Mouse (Mus musculus) ES-E14 (cell line): ENCODE data around the gene Mia2. TPM values are rescaled to one million over a fixed set of nuclear protein-coding genes. Genes with fewer than 3 reads are reported as not detected.

ENCODE experiments used
- DNase-seq: peaks from one replicate; pipeline ENCODE4 v3.0.0-alpha.2; 2013; ENCODE audit warnings: low read depth, low spot score
- H3K27ac ChIP-seq: 2 replicates; pipeline ENCODE4 v1.5.1; 2012; ENCODE audit warnings: low read depth, mild to moderate bottlenecking, low read length, moderate library complexity, mixed read lengths; ENCODE audit not compliant: poor library complexity, insufficient read depth, severe bottlenecking
- H3K36me3 ChIP-seq: 2 replicates; pipeline ENCODE4 v1.6.1; 2012; ENCODE audit warnings: mild to moderate bottlenecking, low read length, moderate library complexity, mixed read lengths; ENCODE audit not compliant: control insufficient read depth, poor library complexity, insufficient read depth, severe bottlenecking
- H3K4me1 ChIP-seq, 2 experiments: fragments of 150-350 bp in 1 of 2; sonication (generic) in 1 of 2; 2 replicates each; pipeline ENCODE4 v1.6.1; 2012; ENCODE audit warnings: low read length in 2 of 2, mild to moderate bottlenecking in 1 of 2, mixed read lengths in 1 of 2; ENCODE audit not compliant: control insufficient read depth in 2 of 2, insufficient read depth in 2 of 2, poor library complexity in 1 of 2
- H3K4me3 ChIP-seq, 2 experiments: fragments of 150-350 bp in 1 of 2; sonication (generic) in 1 of 2; 2 replicates each; pipeline ENCODE4 v1.5.1; 2012; ENCODE audit warnings: low read length in 2 of 2, low read depth in 1 of 2, mild to moderate bottlenecking in 1 of 2, mixed read lengths in 1 of 2; ENCODE audit not compliant: insufficient read depth in 1 of 2, poor library complexity in 1 of 2, severe bottlenecking in 1 of 2
- H3K9ac ChIP-seq: 2 replicates; pipeline ENCODE4 v1.6.1; 2012; ENCODE audit warnings: low read depth, mild to moderate bottlenecking, low read length, mixed read lengths; ENCODE audit not compliant: poor library complexity, insufficient read depth, severe bottlenecking
- H3K9me3 ChIP-seq: fragments of 150-350 bp; sonication (generic); 2 replicates; pipeline ENCODE4 v1.6.1; 2012; ENCODE audit warnings: low read depth, mild to moderate bottlenecking, low read length; ENCODE audit not compliant: control insufficient read depth, insufficient read depth
- CHD2 ChIP-seq: IDR thresholded peaks from 2 replicates; pipeline ENCODE4 v1.6.1; 2014; ENCODE audit warnings: mild to moderate bottlenecking, low read depth, low read length, inconsistent platforms
- HCFC1 ChIP-seq: IDR thresholded peaks from 2 replicates; pipeline ENCODE4 v1.6.1; 2012; ENCODE audit warnings: low read length, inconsistent platforms, borderline replicate concordance; ENCODE audit not compliant: insufficient read depth
- MAFK ChIP-seq: IDR thresholded peaks from 2 replicates; pipeline ENCODE4 v1.6.1; 2014; ENCODE audit warnings: mild to moderate bottlenecking, low read depth, low read length, inconsistent platforms; ENCODE audit not compliant: insufficient read depth
- ZC3H11A ChIP-seq: IDR thresholded peaks from 2 replicates; pipeline ENCODE4 v1.6.1; 2012; ENCODE audit warnings: low read depth, mild to moderate bottlenecking, inconsistent platforms, low read length, borderline replicate concordance
- ZNF384 ChIP-seq: IDR thresholded peaks from 2 replicates; pipeline ENCODE4 v1.6.1; 2012; ENCODE audit warnings: low read depth, low read length, inconsistent platforms
- in situ Hi-C, 2 experiments: fragments of 600-800 bp; cut with MboI; formaldehyde crosslinking; loops; one replicate each; pipeline ENCODE4 v1.15.1; 2025; ENCODE audit warnings: low sequenced_read_pairs in 2 of 2, inconsistent platforms in 1 of 2; ENCODE audit not compliant: unreplicated experiment in 2 of 2
- total RNA-seq: library from RNA; depleted of rRNA; stranded (reverse); fragments of 300-350 nt; gene quantifications from 2 replicates; pipeline ENCODE4 v1.2.3, GENCODE M21; 2012

The Mia2 gene
- total RNA-seq, 1 experiment = 45.8 TPM

DNA sequence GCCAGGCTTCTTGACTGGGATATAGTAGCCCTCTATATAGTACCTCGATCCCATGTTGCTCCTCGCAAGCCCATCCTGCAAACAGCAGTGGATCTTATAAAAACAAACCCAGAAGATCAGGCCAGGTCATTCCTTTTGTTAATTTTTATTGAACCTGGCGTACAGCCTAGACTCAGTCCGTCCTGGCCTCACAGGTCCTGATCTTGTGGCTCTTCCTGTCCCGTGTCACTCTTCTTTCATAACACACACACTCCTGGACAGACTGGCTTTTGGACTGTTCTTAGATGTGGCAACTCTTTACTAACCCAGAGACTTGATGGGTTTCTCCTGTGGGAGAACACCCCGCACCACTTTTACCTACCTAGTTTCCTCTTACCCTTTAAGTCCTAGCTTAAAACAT is 10.3 kb downstream of the Mia2 start:
- TF ChIP-seq CHD2 (no peak), ZC3H11A (no peak), HCFC1 (no peak), ZNF384 (no peak), MAFK (no peak)
- no peaks in the 10 kb centered on the region for H3K4me1 ChIP-seq
- no peaks in the 10 kb centered on the region for H3K36me3 ChIP-seq
- DNase-seq = no peak
- no peak overlapping the region for H3K4me3 ChIP-seq
- H3K9me3 ChIP-seq = no peaks in the 10 kb centered on the region
- no peak overlapping the region for H3K9ac ChIP-seq
- in situ Hi-C loops = no loop called here
- no peak overlapping the region for H3K27ac ChIP-seq

DNA sequence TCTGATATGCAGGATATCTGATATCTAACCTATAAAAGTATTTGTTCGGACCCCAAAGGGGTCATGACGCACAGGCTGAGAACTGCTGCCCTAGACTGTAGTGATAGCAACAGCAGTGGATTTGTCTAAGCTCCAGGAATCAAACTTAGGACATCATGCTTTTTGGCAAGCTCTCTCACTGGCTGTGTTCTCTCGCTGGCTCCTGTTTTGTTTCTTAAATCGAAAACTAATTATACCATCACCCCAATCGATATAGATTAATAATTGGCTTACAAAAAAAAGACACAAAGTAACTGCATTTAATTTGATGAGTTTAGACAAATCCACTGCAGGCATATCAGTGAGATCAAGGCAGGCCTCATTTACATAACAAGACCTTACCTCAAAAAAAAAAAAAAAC is 10.9 kb downstream of the Mia2 start:
- Histone ChIP-seq H3K9me3 (no peaks in the 10 kb centered on the region), H3K27ac (no peak overlapping the region), H3K4me3 (no peak overlapping the region), H3K36me3 (no peaks in the 10 kb centered on the region), H3K4me1 (no peaks in the 10 kb centered on the region), H3K9ac (no peak overlapping the region)
- in situ Hi-C loops = no loop called here
- no peak for DNase-seq
- TF ChIP-seq ZNF384 (no peak), HCFC1 (no peak), MAFK (no peak), CHD2 (no peak), ZC3H11A (no peak)

DNA sequence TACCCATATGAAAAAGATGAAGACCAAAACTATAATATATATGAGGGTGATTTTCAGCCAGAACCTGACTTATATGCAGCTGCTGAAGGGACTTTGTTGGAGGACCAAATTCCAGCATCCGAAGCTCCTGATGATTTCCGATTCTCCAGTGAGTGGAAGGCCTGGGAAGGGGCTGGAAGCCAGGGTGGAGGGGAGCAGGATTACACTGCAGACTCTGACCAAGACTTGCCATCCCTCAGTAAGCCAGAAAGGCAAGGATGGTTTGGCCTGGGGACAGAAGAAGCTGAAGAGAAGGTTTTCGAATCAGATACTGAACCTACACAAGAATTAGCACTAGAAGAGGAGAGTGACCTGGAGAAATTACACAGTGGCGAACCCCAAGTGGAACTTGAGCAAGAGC is 12.3 kb downstream of the Mia2 start:
- TF ChIP-seq HCFC1 (no peak), CHD2 (no peak), ZC3H11A (no peak), MAFK (no peak), ZNF384 (no peak)
- Histone ChIP-seq H3K36me3 (no peaks in the 10 kb centered on the region), H3K27ac (no peak overlapping the region), H3K4me3 (no peak overlapping the region), H3K9me3 (no peaks in the 10 kb centered on the region), H3K4me1 (no peaks in the 10 kb centered on the region), H3K9ac (no peak overlapping the region)
- no peak for DNase-seq
- in situ Hi-C loops = no loop called here

DNA sequence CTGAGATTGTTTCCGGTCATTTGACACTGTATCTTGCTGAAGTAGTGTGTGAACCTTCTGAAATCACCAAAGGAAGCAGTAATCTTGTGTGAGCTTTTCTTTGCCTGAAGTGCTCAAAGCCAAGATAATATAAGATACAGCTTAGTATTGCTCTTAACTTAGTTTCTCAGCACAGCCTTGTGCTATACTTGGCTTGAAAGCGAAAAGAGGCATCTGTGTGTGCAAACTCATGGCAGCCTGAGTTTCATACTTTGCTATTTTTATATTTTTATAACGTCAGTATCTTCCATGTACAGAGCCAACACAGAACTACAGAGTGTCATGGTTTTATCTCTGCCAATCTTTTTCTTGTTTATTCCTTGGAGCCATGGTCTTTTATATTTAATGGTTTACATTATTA is 21.6 kb downstream of the Mia2 start:
- H3K36me3 ChIP-seq = no peaks in the 10 kb centered on the region
- no peak overlapping the region for H3K27ac ChIP-seq
- no peaks in the 10 kb centered on the region for H3K9me3 ChIP-seq
- in situ Hi-C loops = no loop called here
- DNase-seq = no peak
- no peak overlapping the region for H3K9ac ChIP-seq
- no peaks in the 10 kb centered on the region for H3K4me1 ChIP-seq
- no peak overlapping the region for H3K4me3 ChIP-seq
- TF ChIP-seq HCFC1 (no peak), ZC3H11A (no peak), CHD2 (no peak), ZNF384 (no peak), MAFK (no peak)

DNA sequence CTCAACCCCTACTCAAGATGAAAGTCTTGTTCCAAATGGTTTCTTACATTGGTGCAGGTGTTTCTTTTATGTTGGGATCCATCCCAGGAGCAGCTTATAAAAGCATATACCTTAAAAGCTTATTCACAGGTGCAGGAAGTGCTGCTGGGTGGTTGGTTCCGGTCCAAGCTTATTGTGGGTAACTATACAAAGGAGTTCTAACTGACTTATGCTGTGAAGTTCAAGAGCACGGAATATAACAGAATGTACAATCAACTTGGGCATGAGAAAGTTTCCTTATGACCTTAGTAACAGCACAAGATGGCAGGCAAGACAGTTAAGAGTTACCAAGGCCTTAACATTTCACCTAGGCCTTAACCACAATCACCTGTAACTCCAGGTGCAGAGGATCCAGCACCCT is 29.8 kb downstream of the Mia2 start:
- in situ Hi-C loops = no loop called here
- H3K4me3 ChIP-seq = no peak overlapping the region
- no peak overlapping the region for H3K27ac ChIP-seq
- no peaks in the 10 kb centered on the region for H3K36me3 ChIP-seq
- TF ChIP-seq ZNF384 = no peak
- TF ChIP-seq ZC3H11A = no peak
- TF ChIP-seq HCFC1 = no peak
- no peak for TF ChIP-seq MAFK
- no peak for TF ChIP-seq CHD2
- no peak for DNase-seq
- no peak overlapping the region for H3K9ac ChIP-seq
- H3K4me1 ChIP-seq = peaks cover 0 to 1% of the 10 kb centered on the region in 2 experiments; a peak in 1 of 4 replicates
- no peaks in the 10 kb centered on the region for H3K9me3 ChIP-seq
